Mouse (Mus musculus): ENCODE data around the gene Zfp524. TPM values are rescaled to one million over a fixed set of nuclear protein-coding genes. Genes with fewer than 3 reads are reported as not detected.
A peak's percentile ranks its signal among the peaks of the same experiment; 100 is the strongest.
"Not testable (repeated sequence)": the region's sequence is repeated elsewhere in the genome, so short reads cannot be mapped to it uniquely, and the experiment has no call there.

Zfp524 gene
- total and polyA plus RNA-seq, 2 experiments: 6.7 to 38.3 TPM

DNA sequence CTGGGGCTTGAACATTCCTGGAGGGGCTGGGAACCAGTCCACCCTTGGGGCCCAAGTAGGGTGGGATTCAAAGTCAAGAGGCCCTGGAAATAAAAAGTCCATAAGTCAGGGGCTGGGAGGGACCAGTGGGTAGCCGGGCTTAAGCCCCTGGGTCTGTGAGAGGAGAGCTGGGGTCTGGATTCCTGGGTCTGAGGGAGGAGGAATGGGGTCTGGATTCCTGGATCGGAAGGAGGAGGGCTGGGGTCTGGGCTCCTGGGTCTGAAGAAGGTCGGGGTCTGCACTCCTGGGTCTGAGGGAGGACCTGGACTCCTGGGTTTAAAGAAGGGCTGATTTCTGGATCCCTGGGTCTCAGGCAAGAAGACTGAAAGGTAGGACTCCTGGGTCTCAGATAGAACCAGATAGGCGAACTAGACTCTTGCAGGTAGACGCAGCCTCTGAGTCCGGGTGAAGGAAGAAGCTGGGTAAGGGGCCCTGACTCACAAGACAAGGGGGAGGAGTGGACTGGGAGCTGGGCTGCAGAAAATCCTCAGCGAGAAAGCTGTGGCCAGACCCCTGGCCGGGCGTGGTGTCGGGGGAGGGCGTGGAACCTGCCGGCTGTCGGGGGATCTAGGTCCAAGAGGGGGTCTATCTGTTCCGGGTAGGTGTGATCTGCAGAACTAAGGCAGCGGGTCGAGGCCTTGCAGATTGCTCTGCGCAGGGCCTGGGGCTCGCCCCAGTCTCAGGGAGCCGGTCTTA lies 18.8 kb upstream of the Zfp524 start:
- Histone ChIP-seq H3K4me3 (ENCODE audit: insufficient read depth, low read depth, low read length) (peak overlapping the region; percentile 89), H3K27ac (replicated peaks; ENCODE audit: insufficient read depth, low read depth, low read length) (no peak overlapping the region), H3K4me1 (ENCODE audit: control insufficient read depth, insufficient read depth, low read length) (peaks cover 4% of the 10 kb centered on the region; the same call in 1 of the 2 replicates), H3K36me3 (ENCODE audit: control insufficient read depth, insufficient read depth, low read length) (no peaks in the 10 kb centered on the region), H3K9ac (ENCODE audit: low read depth, low read length) (peak overlapping the region; percentile 87), H3K27me3 (ENCODE audit: control insufficient read depth, insufficient read depth, low read length) (no peaks in the 10 kb centered on the region), H3K79me2 (ENCODE audit: control insufficient read depth, insufficient read depth, low read length) (no peaks in the 10 kb centered on the region)
- WGBS: 7% methylated on average over 18 of the region's 19 CpGs
- TF ChIP-seq POLR2A (IDR thresholded peaks at IDR 0.05; ENCODE audit: extremely low read depth, insufficient read depth, low read length) (no peak), CTCF (IDR thresholded peaks at IDR 0.05; ENCODE audit: low read depth, low read length) (no peak)
- DNase-seq (ENCODE audit: extremely low read depth, low read depth, low spot score): no peak

DNA sequence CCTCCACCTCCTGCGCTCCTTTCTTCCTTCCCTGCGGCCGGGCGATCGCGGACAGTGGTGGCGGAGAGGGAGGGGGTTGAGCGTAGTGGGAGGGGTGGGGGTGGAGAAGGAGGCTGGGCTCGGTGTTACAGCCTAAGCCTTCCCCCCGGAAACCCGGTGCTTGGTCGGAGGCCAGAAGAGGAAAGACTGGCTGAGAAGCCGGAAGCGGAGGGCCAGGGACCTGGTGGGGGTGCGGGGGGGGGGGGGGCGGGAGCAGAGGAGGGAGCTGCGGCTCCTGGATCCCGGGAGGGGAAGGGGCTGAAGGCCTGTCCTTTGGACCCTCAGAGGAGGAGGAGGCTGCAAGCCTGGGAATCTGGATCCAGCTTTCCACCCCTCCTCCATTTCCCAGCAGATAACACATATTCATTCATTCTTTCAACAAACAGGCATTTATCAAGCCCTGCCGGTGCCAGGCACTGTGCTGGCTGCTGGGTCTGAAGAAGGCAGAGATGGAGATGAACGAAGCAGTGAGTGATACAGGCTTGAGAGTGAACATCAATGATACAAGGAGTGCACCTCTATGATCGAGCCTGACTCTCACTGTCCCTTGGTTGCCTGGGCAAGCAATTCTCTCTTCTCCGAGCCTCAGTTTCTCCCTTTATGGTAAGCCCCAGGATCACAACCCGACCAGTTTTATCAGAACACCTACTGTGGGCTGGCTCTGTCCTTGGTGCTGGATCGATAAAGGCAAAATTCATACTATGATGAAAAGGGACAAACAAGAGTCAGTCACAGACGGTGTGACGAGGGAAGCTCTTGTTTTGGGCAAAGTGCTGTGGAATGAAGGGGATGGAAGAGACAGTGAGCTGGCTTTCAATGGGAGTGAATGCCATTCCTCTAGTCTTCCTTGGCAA lies 18.0 kb upstream of the Zfp524 start, which contains the start of gene Zfp579:
Gene Zfp579 (minus strand): TSS at position 156 of the 893 bp plus-strand sequence.
- no peaks in the 10 kb centered on the region for H3K36me3 ChIP-seq (ENCODE audit: control insufficient read depth, insufficient read depth, low read length)
- peak; percentile 59 for DNase-seq (ENCODE audit: extremely low read depth, low read depth, low spot score)
- H3K9ac ChIP-seq (ENCODE audit: low read depth, low read length): peak within 1 kb of the TSS; percentile 87
- no peak within 1 kb of the TSS for H3K27ac ChIP-seq (replicated peaks; ENCODE audit: insufficient read depth, low read depth, low read length)
- no peaks in the 10 kb centered on the region for H3K79me2 ChIP-seq (ENCODE audit: control insufficient read depth, insufficient read depth, low read length)
- H3K27me3 ChIP-seq (ENCODE audit: control insufficient read depth, insufficient read depth, low read length): no peaks in the 10 kb centered on the region
- 4% methylated on average over 19 of the region's 26 CpGs for WGBS
- H3K4me1 ChIP-seq (ENCODE audit: control insufficient read depth, insufficient read depth, low read length): peaks cover 4% of the 10 kb centered on the region; the same call in 1 of the 2 replicates
- 0 out of 2 replicates have a peak, but pooled peaks have one; percentile 2 for TF ChIP-seq POLR2A (IDR thresholded peaks at IDR 0.05; ENCODE audit: extremely low read depth, insufficient read depth, low read length)
- TF ChIP-seq CTCF (IDR thresholded peaks at IDR 0.05; ENCODE audit: low read depth, low read length): no peak
- H3K4me3 ChIP-seq (ENCODE audit: insufficient read depth, low read depth, low read length): peak within 1 kb of the TSS; percentile 89

DNA sequence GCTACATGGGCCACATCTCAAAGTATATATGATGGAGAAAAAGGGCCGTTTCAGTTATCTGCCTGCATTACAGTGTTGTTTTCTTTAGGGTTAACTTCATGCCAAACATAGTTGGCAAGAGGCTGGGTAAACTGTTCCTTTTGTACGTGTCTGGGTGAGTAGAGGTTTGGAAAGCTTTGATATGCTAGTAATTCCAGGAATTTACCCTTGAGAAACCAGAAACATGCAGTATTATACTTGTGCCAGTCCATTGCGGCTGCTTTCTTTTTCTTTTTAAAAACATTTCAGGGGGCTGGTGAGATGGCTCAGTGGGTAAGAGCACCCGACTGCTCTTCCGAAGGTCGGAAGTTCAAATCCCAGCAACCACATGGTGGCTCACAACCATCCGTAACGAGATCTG lies 17.3 kb upstream of the Zfp524 start:
- Histone ChIP-seq H3K4me3 (ENCODE audit: insufficient read depth, low read depth, low read length) (no peak overlapping the region), H3K79me2 (ENCODE audit: control insufficient read depth, insufficient read depth, low read length) (no peaks in the 10 kb centered on the region), H3K9ac (ENCODE audit: low read depth, low read length) (no peak overlapping the region), H3K27me3 (ENCODE audit: control insufficient read depth, insufficient read depth, low read length) (no peaks in the 10 kb centered on the region), H3K36me3 (ENCODE audit: control insufficient read depth, insufficient read depth, low read length) (no peaks in the 10 kb centered on the region), H3K27ac (replicated peaks; ENCODE audit: insufficient read depth, low read depth, low read length) (no peak overlapping the region), H3K4me1 (ENCODE audit: control insufficient read depth, insufficient read depth, low read length) (peaks cover 4% of the 10 kb centered on the region; the same call in 1 of the 2 replicates)
- DNase-seq (ENCODE audit: extremely low read depth, low read depth, low spot score): no peak
- TF ChIP-seq POLR2A (IDR thresholded peaks at IDR 0.05; ENCODE audit: extremely low read depth, insufficient read depth, low read length): no peak
- TF ChIP-seq CTCF (IDR thresholded peaks at IDR 0.05; ENCODE audit: low read depth, low read length): no peak
- WGBS: 67% methylated on average over 8 of the region's 8 CpGs

DNA sequence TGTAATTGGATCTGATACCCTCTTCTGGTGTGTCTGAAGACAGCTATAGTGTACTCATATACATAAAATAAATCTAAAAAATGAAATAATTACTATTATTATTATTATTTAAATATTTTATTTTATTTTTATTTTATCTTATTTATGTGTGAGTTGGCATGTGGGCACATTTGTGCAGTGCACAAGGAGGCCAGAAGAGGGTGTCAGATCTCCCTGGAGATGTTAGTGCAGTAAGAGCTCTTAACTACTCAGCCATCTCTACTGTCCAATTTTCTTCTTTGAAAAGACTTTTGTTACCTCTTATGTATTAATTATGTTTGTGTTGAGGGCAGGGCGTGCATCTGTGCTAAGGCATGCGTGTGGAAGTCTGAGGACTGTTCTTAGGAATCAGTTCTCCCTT lies 14.3 kb upstream of the Zfp524 start:
- Histone ChIP-seq H3K4me3 (ENCODE audit: insufficient read depth, low read depth, low read length) (no peak overlapping the region), H3K9ac (ENCODE audit: low read depth, low read length) (no peak overlapping the region), H3K79me2 (ENCODE audit: control insufficient read depth, insufficient read depth, low read length) (no peaks in the 10 kb centered on the region), H3K27ac (replicated peaks; ENCODE audit: insufficient read depth, low read depth, low read length) (no peak overlapping the region), H3K36me3 (ENCODE audit: control insufficient read depth, insufficient read depth, low read length) (no peaks in the 10 kb centered on the region), H3K27me3 (ENCODE audit: control insufficient read depth, insufficient read depth, low read length) (no peaks in the 10 kb centered on the region), H3K4me1 (ENCODE audit: control insufficient read depth, insufficient read depth, low read length) (peaks cover 4% of the 10 kb centered on the region; the same call in 1 of the 2 replicates)
- no peak for DNase-seq (ENCODE audit: extremely low read depth, low read depth, low spot score)
- TF ChIP-seq POLR2A (IDR thresholded peaks at IDR 0.05; ENCODE audit: extremely low read depth, insufficient read depth, low read length) (no peak), CTCF (IDR thresholded peaks at IDR 0.05; ENCODE audit: low read depth, low read length) (peak; percentile 40; the same call in 1 of the 2 replicates)
- 81% methylated on average over 2 of the region's 2 CpGs for WGBS

DNA sequence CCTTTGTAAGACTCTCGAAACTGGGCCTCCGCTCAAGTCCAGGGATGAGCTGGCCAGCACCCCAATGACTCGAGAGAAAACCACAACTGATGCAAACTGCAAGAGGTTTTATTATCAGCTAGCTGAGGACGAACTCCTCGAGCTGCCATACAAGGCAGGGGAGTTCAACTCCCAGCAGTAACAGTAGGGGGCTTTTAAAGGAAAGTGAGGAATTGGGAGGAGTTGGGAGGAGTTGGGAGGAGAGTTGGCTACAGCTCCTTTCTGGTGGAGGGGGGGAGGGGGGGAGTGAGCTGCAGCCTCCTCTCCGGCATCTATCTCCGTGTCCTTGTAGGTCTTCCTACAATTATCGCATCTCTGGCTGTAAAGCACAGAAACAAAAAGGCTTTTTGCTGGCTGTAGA lies 11.3 kb upstream of the Zfp524 start:
- H3K9ac ChIP-seq (ENCODE audit: low read depth, low read length); H3K4me3 ChIP-seq (ENCODE audit: insufficient read depth, low read depth, low read length); DNase-seq (ENCODE audit: extremely low read depth, low read depth, low spot score); H3K79me2 ChIP-seq (ENCODE audit: control insufficient read depth, insufficient read depth, low read length); H3K4me1 ChIP-seq (ENCODE audit: control insufficient read depth, insufficient read depth, low read length); H3K36me3 ChIP-seq (ENCODE audit: control insufficient read depth, insufficient read depth, low read length); H3K27me3 ChIP-seq (ENCODE audit: control insufficient read depth, insufficient read depth, low read length); H3K27ac ChIP-seq (replicated peaks; ENCODE audit: insufficient read depth, low read depth, low read length): not testable (repeated sequence)
- 81% methylated on average over 8 of the region's 8 CpGs for WGBS
